Mouse (Mus musculus): ENCODE results near the gene Dnase2a.

DNA sequence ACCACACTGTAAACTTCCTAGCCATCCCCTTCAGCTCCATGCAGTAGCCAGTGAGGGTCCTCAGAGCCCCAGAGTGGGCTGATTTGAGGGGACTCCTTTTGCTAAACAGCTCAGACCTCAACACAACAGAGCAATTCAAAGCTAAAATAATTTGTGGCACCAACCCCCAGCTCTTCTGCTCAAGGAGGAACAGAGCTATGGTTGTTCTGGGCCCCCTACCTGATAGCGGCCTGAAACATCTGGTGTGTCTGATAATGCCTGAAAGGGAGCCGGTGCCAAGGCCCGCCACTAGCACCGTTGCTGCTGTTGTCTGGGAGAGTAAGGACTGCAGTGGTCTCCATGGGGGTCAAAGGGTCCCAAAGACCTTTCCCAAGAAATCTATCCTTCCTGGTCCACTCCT lies 7.3 kb upstream of the Dnase2a start:
- no peak for TF ChIP-seq CTCF (IDR thresholded peaks at IDR 0.05; ENCODE audit: low read depth)
- TF ChIP-seq EP300 (IDR thresholded peaks at IDR 0.05; ENCODE audit: low read depth): peak; percentile 94
